Mouse (Mus musculus) hematopoietic stem cell, adult 5-6 weeks (primary cell): ENCODE data around the gene Pla2g1b. TPM values are rescaled to one million over a fixed set of nuclear protein-coding genes. Genes with fewer than 3 reads are reported as not detected.

ENCODE experiments used
- ATAC-seq, 2 experiments: fragments of 125-278 bp in 1 of 2; replicated peaks in 1 of 2; 2 replicates each; pipeline ENCODE4 v1.8.0; 2016 to 2017; ENCODE audit warnings: inconsistent platforms in 2 of 2, mild to moderate bottlenecking in 2 of 2, moderate number of reproducible peaks in 2 of 2, low read depth in 1 of 2, moderate TSS enrichment in 1 of 2; ENCODE audit not compliant: low FRiP score in 2 of 2, poor library complexity in 2 of 2, severe bottlenecking in 2 of 2, insufficient read depth in 1 of 2, low TSS enrichment in 1 of 2
- total RNA-seq: library from RNA; stranded (forward); fragments of 172-1452, 232-1000 nt; gene quantifications from 2 replicates; pipeline ENCODE4 v1.2.3, GENCODE M21; 2017

The Pla2g1b gene
- total RNA-seq, 1 experiment from 2014 or later, result not detected

- ATAC-seq, result peak; percentile 50 to 57; a peak in 3 of 4 replicates
Observed at GRCm38 (mm10) chr5:115475337-115476106, 9.5 kb downstream of the Pla2g1b start.

- 0 out of 4 replicates have a peak, but pooled peaks of 1 of the 2 experiments have one; percentile 8 for ATAC-seq
Observed at GRCm38 (mm10) chr5:115476107-115476727, 10.2 kb downstream of the Pla2g1b start.

- ATAC-seq, result no peak
Observed at GRCm38 (mm10) chr5:115479561-115479960, 13.5 kb downstream of the Pla2g1b start.

GRCm38 (mm10) chr5:115480101-115480500 is 14.0 kb downstream of the Pla2g1b start:
- ATAC-seq, result no peak

- ATAC-seq, result no peak
Observed at GRCm38 (mm10) chr5:115482390-115483265, 16.6 kb downstream of the Pla2g1b start.

GRCm38 (mm10) chr5:115483385-115483784 is 17.3 kb downstream of the Pla2g1b start:
- ATAC-seq, result no peak

- ATAC-seq, result peak; percentile 92 to 93
Observed at GRCm38 (mm10) chr5:115483947-115484920, 18.2 kb downstream of the Pla2g1b start, which contains the start of gene Sirt4. Gene Sirt4, minus strand, starts transcription at chr5:115484725.

- ATAC-seq, result no peak
Observed at GRCm38 (mm10) chr5:115484996-115485395, 18.9 kb downstream of the Pla2g1b start.

GRCm38 (mm10) chr5:115485489-115486205 is 19.6 kb downstream of the Pla2g1b start:
- ATAC-seq, result no peak

GRCm38 (mm10) chr5:115486726-115487125 is 20.7 kb downstream of the Pla2g1b start:
- no peak for ATAC-seq

- ATAC-seq, result no peak
Observed at GRCm38 (mm10) chr5:115487353-115487752, 21.3 kb downstream of the Pla2g1b start.

- no peak for ATAC-seq
Observed at GRCm38 (mm10) chr5:115487942-115488580, 22.0 kb downstream of the Pla2g1b start.

- ATAC-seq, result peak; percentile 26 to 32
Observed at GRCm38 (mm10) chr5:115488841-115489698, 23.0 kb downstream of the Pla2g1b start.

- peak; percentile 77 to 83 for ATAC-seq
Observed at GRCm38 (mm10) chr5:115489699-115490637, 23.9 kb downstream of the Pla2g1b start.
